Mouse (Mus musculus) brain, adult 10 weeks (tissue): ENCODE measurements around the gene Arhgap36. TPM values are rescaled to one million over a fixed set of nuclear protein-coding genes. Genes with fewer than 3 reads are reported as not detected.

Source experiments
- polyA plus RNA-seq: library from polyadenylated mRNA; stranded (reverse); fragments of 350-450 nt; fragmentation: Illumina TruSeq; extraction: RNeasy Lipid Tissue Mini Kit (QIAGEN cat#74804); gene quantifications from one replicate; pipeline ENCODE4 v1.2.3, GENCODE M21; 2015; ENCODE audit warnings: low read depth, low replicate concordance

Gene Arhgap36
- polyA plus RNA-seq, result 1.9 TPM

DNA sequence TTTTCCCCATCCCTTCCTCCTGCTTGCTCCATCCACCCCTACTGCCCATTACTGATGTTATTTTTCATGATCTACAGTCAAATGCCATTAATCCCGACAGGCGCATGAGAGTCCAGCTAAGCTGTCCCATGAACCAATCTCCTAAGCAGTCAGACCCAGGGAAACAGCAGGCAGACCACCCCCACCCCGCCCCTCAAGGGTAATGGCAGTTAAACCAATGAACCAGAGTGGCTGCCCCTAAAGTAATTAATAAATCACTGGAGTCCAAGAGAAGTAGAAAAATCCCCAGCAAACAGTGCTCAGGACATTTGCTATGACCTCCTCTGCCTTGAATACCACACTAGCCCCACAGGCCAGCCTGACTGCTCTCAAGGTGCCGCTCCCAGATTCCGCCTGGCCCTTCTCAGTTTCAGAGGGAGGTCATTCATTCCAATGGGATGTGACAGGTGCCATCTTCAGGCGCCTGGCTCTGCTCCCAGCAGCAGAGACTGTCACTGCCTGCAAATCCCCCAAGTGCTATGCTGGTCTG, at the start of gene Arhgap36:
Arhgap36 (plus strand) TSS at position 504 of the 529 bp plus-strand sequence.

Other genes with a start within 250 kb of the Arhgap36 start
- gene Enox2, start 175.7 kb upstream of the Arhgap36 start, polyA plus RNA-seq, result 12.2 TPM
- gene Olfr1320, start 208.4 kb downstream of the Arhgap36 start, polyA plus RNA-seq, result not detected